Comparison of ENCODE assay signal across 8 mouse cellular contexts in the genomic region with DNA sequence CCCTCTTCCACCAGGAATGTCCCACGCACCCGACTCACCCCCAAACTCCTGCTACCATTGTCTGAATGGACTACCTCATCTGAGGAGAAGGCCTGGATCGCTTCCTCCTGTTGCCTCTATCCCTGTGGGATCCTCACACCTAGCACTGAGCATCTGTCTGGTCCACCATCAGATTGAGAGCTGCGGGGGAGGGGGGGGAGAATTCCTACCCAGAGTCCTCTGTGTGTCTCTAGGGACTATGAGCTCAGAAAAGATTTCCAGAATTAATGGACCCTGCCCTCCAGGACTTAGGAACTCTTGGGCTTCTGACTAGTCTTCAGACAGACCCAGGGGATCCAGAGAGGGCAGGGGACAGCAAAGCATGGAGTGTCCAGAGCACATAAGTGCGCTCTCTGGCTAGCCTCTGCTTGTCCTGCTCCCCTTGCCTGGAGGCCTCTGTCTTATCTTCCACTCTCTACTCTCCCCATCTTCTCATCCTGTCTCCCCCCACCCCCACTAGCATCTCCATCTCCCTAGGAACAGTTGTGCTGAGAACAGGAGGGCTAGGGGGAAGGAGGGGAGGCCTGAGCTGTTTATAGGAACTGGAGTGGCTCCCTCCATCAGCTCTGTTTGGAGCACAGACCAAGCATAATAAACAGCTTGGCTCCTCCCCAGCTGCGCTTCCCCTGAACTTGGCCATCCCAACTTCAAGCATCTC. TPM values are rescaled to one million over a fixed set of nuclear protein-coding genes. Genes with fewer than 3 reads are reported as not detected.
DNase-seq lines count a peak whose midpoint lies in the region.

No protein-coding gene starts in this region.

- DNase-seq in heart, adult 18-20 months = peak; percentile 65 to 78
- no peak for DNase-seq in heart, adult 8-10 months (ENCODE audit: low spot score)
- peak; percentile 56 for DNase-seq in brain, adult 2 months (ENCODE audit: low read depth, low spot score)
- peak; percentile 58 for DNase-seq in gastrocnemius, postnatal 25 days
- peak; percentile 54 to 60 for DNase-seq in kidney, postnatal 36 days
- no peak for DNase-seq in spleen, postnatal 36 days (ENCODE audit: low spot score in 2 of 2)
- DNase-seq in ovary, postnatal 36 days (ENCODE audit: low spot score) = no peak
- DNase-seq in spleen, adult 12 weeks (ENCODE audit: low spot score) = no peak

RNA-seq across cellular contexts. Expression of a gene that starts 15.0 kb away (rescaled TPM):
- 1 to 10 TPM; 7.5 to 8.0 TPM for total RNA-seq in heart, adult 18-20 months (2021)
- 10 to 100 TPM in 3 of 4 experiments, 1 to 10 TPM in 1; 7.7 to 17.3 (median 12.2) TPM for total RNA-seq in heart, adult 8-10 months (2022)
- 1 to 10 TPM; 4.9 to 5.0 TPM for total RNA-seq in gastrocnemius, postnatal 25 days (2021)

Comparison
In these comparisons a context has a peak if more than half of its experiments do, and no peak if none do; other contexts are left out.
1. DNase-seq: peak in heart, adult 18-20 months (2 of 2), brain, adult 2 months (single experiment), gastrocnemius, postnatal 25 days (single experiment) and kidney, postnatal 36 days (2 of 2); none in heart, adult 8-10 months (single experiment), spleen, postnatal 36 days (0 of 2), ovary, postnatal 36 days (single experiment) and spleen, adult 12 weeks (single experiment).